Comparison of ENCODE assay signal across 23 mouse cellular contexts in the genomic region with DNA sequence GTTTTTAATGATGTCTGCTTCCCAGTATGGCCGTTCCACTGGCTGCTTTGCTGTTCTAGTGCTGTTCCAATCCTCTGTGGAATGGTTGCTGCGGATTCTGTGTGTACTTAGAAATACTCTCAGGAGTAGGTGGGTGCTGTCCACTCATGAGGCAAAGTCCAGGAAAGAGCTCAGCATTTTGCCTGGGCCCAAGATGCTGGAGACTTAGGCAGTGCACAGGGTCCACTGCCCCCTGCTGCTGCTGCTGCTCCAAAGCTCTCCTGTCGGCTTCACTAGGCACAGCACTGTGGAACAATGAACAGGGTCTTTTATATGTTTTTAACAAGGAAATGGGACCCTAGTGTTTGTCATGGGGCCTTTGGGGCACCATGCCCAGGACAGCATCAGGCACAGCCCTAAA.
DNase-seq lines count a peak whose midpoint lies in the region; ATAC-seq and TF ChIP-seq lines count a peak whose summit lies in the region.
"Had no signal": no experiment of that assay in that cellular context is flagged by ENCODE, and none has a peak within 500 bp of the region (broad histone marks: within the 10 kb centered on the region; RNA-seq: fewer than 3 reads in every experiment).

No protein-coding gene starts in this region.

- H3K4me3 ChIP-seq in heart, embryonic 15.5 days, result no peak overlapping the region
- H3K4me3 ChIP-seq in midbrain, postnatal 0 days (ENCODE audit: low read depth, low read length), result no peak overlapping the region
- no peak overlapping the region for H3K4me3 ChIP-seq in midbrain, embryonic 13.5 days (replicated peaks)
- H3K4me3 ChIP-seq: embryonic facial prominence, embryonic 15.5 days; heart, embryonic 10.5 days; liver, embryonic 12.5 days; neural tube, embryonic 12.5 days had no signal

- H3K4me2 ChIP-seq in heart, embryonic 15.5 days, result no peak overlapping the region
- no peak overlapping the region for H3K4me2 ChIP-seq in midbrain, postnatal 0 days (ENCODE audit: low read depth, low read length, poor library complexity, severe bottlenecking)
- H3K4me2 ChIP-seq in midbrain, embryonic 13.5 days (replicated peaks), result no peak overlapping the region
- H3K4me2 ChIP-seq: embryonic facial prominence, embryonic 15.5 days; liver, embryonic 12.5 days; midbrain, embryonic 11.5 days; neural tube, embryonic 12.5 days had no signal

- peak; percentile 49 for TF ChIP-seq CTCF in midbrain, postnatal 0 days (IDR thresholded peaks at IDR 0.05)

- no peaks in the 10 kb centered on the region for H3K36me3 ChIP-seq in heart, embryonic 15.5 days
- no peaks in the 10 kb centered on the region for H3K36me3 ChIP-seq in midbrain, postnatal 0 days (ENCODE audit: insufficient read depth, low read length)
- no peaks in the 10 kb centered on the region for H3K36me3 ChIP-seq in midbrain, embryonic 13.5 days
- H3K36me3 ChIP-seq: embryonic facial prominence, embryonic 15.5 days; heart, embryonic 10.5 days; liver, embryonic 12.5 days; neural tube, embryonic 12.5 days had no signal

- no peak overlapping the region for H3K9ac ChIP-seq in heart, embryonic 15.5 days
- no peak overlapping the region for H3K9ac ChIP-seq in midbrain, postnatal 0 days (replicated peaks; ENCODE audit: low read length, poor library complexity, severe bottlenecking)
- no peak overlapping the region for H3K9ac ChIP-seq in midbrain, embryonic 13.5 days (replicated peaks)
- H3K9ac ChIP-seq: embryonic facial prominence, embryonic 15.5 days; liver, embryonic 12.5 days; neural tube, embryonic 12.5 days had no signal

- 47% methylated on average over 3 of the region's 3 CpGs for WGBS in heart, embryonic 15.5 days
- 73% methylated on average over 3 of the region's 3 CpGs for WGBS in midbrain, postnatal 0 days
- WGBS in midbrain, embryonic 13.5 days, result 67% methylated on average over 3 of the region's 3 CpGs

- no peak overlapping the region for H3K27ac ChIP-seq in heart, embryonic 15.5 days
- H3K27ac ChIP-seq in midbrain, postnatal 0 days (ENCODE audit: low read depth, low read length), result no peak overlapping the region
- no peak overlapping the region for H3K27ac ChIP-seq in midbrain, embryonic 13.5 days
- H3K27ac ChIP-seq: embryonic facial prominence, embryonic 15.5 days; heart, embryonic 10.5 days; liver, embryonic 12.5 days; neural tube, embryonic 12.5 days had no signal

- 0 out of 2 replicates have a peak, but pooled peaks have one; percentile 18 for ATAC-seq in heart, embryonic 15.5 days (replicated peaks; ENCODE audit: insufficient number of reproducible peaks, insufficient read depth, low FRiP score, low read depth)
- no peak for ATAC-seq in midbrain, postnatal 0 days (ENCODE audit: low FRiP score)
- no peak for ATAC-seq in midbrain, embryonic 13.5 days
- ATAC-seq: hindbrain, embryonic 16.5 days; liver, embryonic 12.5 days had no signal

- H3K9me3 ChIP-seq in heart, embryonic 15.5 days (replicated peaks), result no peaks in the 10 kb centered on the region
- H3K9me3 ChIP-seq in midbrain, postnatal 0 days (ENCODE audit: low read length), result no peaks in the 10 kb centered on the region
- no peaks in the 10 kb centered on the region for H3K9me3 ChIP-seq in midbrain, embryonic 13.5 days
- H3K9me3 ChIP-seq: embryonic facial prominence, embryonic 15.5 days; heart, embryonic 10.5 days; liver, embryonic 12.5 days; neural tube, embryonic 12.5 days had no signal

- H3K27me3 ChIP-seq in heart, embryonic 15.5 days, result no peaks in the 10 kb centered on the region
- H3K27me3 ChIP-seq in midbrain, postnatal 0 days (ENCODE audit: insufficient read depth, low read length), result no peaks in the 10 kb centered on the region
- no peaks in the 10 kb centered on the region for H3K27me3 ChIP-seq in midbrain, embryonic 13.5 days
- H3K27me3 ChIP-seq: embryonic facial prominence, embryonic 15.5 days; liver, embryonic 12.5 days; neural tube, embryonic 12.5 days had no signal

- H3K4me1 ChIP-seq in heart, embryonic 15.5 days (replicated peaks), result peaks cover 11% of the 10 kb centered on the region; the same call in 1 of the 2 replicates
- no peaks in the 10 kb centered on the region for H3K4me1 ChIP-seq in midbrain, postnatal 0 days (ENCODE audit: insufficient read depth, low read length)
- no peaks in the 10 kb centered on the region for H3K4me1 ChIP-seq in midbrain, embryonic 13.5 days (replicated peaks)
- H3K4me1 ChIP-seq: embryonic facial prominence, embryonic 15.5 days; neural tube, embryonic 12.5 days had no signal

- DNase-seq in heart, adult 8-10 months (ENCODE audit: low spot score), result no peak
- no peak for DNase-seq in midbrain, postnatal 0 days (ENCODE audit: low spot score)
- peak; percentile 47 for DNase-seq in kidney, postnatal 10 days
- DNase-seq in gastrocnemius, adult 18-20 months (ENCODE audit: low spot score), result no peak
- DNase-seq in thymus, postnatal 4 days, result no peak
- DNase-seq: adrenal gland, postnatal 36 days; cerebellum, adult 11-12 months; cerebellum, postnatal 14 days; embryo, embryonic 11 days; gastrocnemius, postnatal 25 days; heart, postnatal 4 days; lung, adult 2 months; right cerebral cortex, adult 18-20 months; spleen, adult 18-20 months; thymus, adult 2 months had no signal
